Mouse (Mus musculus) olfactory bulb, adult 2 months (tissue): ENCODE results near the gene Tmem120a. TPM values are rescaled to one million over a fixed set of nuclear protein-coding genes. Genes with fewer than 3 reads are reported as not detected.

Experiments used
- H3K27ac ChIP-seq: fragments of 200-500 bp; 2 replicates; pipeline ENCODE4 v1.5.1; 2012; ENCODE audit warnings: low read depth, low read length; ENCODE audit not compliant: insufficient read depth
- H3K4me1 ChIP-seq: fragments of 200-500 bp; 2 replicates; pipeline ENCODE4 v1.6.1; 2012; ENCODE audit warnings: low read length; ENCODE audit not compliant: control insufficient read depth, insufficient read depth
- H3K4me3 ChIP-seq: fragments of 200-500 bp; 2 replicates; pipeline ENCODE4 v1.5.1; 2012; ENCODE audit warnings: mild to moderate bottlenecking, low read depth, low read length, moderate library complexity; ENCODE audit not compliant: insufficient read depth
- CTCF ChIP-seq: fragments of 200-500 bp; IDR thresholded peaks from 2 replicates; pipeline ENCODE4 v1.5.1; 2012; ENCODE audit warnings: low read depth, mild to moderate bottlenecking, low read length, moderate library complexity; ENCODE audit not compliant: insufficient read depth
- POLR2A ChIP-seq: fragments of 200-500 bp; IDR thresholded peaks from 2 replicates; pipeline ENCODE4 v1.6.1; 2012; ENCODE audit warnings: mild to moderate bottlenecking, low read depth, low read length, moderate library complexity; ENCODE audit not compliant: insufficient read depth
- WGBS: fragments of 180-500 bp; shearing (Covaris S2); methylation state at CpG from one replicate; pipeline ENCODE4 v1.1.7; 2018; 5-methylcytosine and 5-hydroxymethylcytosine counted together
- polyA plus RNA-seq: library from polyadenylated mRNA; stranded (reverse); fragments of >200 nt; gene quantifications from 2 replicates; pipeline ENCODE4 v1.2.4, GENCODE M21; 2012; ENCODE audit warnings: low replicate concordance; ENCODE audit not compliant: missing spikeins, insufficient read depth, insufficient read length

Gene Tmem120a
- polyA plus RNA-seq, 1 experiment = not detected

DNA sequence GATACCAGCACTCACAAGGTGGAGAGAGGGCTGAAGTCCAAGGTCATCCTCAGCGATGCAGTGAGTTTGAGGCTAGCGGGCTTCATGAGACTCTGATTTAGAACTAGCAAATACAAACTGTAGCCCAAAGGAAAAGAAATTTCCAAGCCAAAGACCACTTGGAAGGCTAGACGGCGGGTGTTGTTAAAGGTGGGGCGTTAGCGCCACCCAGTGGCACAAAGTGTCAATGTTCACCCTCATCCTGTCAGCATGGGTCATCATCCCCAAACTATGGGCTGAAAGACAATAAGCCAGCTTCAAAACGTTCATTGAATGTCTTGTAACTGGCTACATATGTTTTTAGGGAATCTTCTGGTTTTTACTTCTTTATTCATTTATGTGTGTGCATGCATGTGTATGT, 19.3 kb upstream of the Tmem120a start:
- TF ChIP-seq CTCF = peak; percentile 72; the same call in 1 of the 2 replicates
- TF ChIP-seq POLR2A = no peak
- WGBS = under 1% methylated on average over 7 of the region's 7 CpGs
- Histone ChIP-seq H3K4me1 (no peaks in the 10 kb centered on the region), H3K4me3 (no peak overlapping the region), H3K27ac (no peak overlapping the region)

DNA sequence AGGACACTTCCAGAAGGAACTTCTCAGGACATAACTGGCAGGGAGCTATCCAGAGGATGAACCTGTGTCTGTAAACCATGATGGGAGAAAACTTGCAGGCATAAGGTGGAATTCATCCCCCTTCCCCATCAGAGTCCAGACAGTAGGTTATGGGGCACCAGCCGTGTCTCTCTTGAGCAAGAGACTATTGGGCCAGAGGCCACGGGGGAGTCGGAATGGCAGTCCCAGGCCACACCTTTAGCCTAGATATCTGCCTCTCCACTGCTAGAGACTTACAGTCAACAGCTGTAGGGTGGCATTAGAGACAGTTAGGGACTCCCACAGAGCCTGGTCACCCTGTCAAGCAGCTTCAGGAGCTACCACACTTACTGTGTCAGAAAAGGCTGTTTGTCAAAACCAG, 17.6 kb upstream of the Tmem120a start:
- no peak for TF ChIP-seq POLR2A
- no peak for TF ChIP-seq CTCF
- H3K4me1 ChIP-seq = no peaks in the 10 kb centered on the region
- H3K27ac ChIP-seq = no peak overlapping the region
- WGBS = 80% methylated on average over 3 of the region's 3 CpGs
- no peak overlapping the region for H3K4me3 ChIP-seq

DNA sequence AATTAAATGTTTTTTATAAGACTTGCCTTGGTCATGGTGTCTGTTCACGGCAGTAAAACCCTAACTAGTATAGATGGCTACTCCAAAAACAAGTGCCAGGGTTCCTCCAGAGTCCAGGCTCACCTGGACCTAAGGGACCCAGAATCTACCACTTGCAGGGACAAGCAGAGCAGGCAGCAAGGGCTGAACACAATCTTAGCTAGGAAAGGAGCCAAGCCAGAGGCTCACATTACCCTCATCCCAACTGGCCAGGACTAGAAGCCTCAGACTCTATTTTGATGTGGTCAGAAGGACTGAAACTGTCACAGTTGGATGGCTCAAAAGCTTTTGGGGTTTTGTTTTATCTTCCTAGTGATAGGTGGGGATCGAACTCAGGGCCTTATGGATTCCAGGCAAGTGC, 7.3 kb upstream of the Tmem120a start:
- Histone ChIP-seq H3K4me3 (no peak overlapping the region), H3K27ac (no peak overlapping the region), H3K4me1 (no peaks in the 10 kb centered on the region)
- 74% methylated on average over 2 of the region's 2 CpGs for WGBS
- no peak for TF ChIP-seq POLR2A

DNA sequence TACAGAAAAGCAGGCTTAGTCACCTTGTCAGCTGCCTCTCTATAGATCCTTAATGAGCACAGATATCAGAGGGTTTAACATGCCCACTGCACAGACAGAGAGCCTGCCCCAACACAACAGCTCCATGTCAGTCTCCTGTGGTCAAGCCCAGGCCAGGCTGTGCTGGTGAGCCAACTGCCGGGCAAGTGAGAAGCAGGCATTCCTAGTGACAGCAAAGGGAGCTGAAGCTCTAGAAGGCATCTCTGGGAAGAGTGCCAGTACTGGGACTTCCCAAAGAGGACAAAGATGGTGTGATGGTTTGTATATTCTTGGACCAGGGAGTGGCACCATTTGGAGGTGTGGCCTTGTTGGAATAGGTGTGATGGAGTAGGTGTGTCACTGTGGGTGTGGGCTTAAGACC, 6.8 kb upstream of the Tmem120a start:
- TF ChIP-seq POLR2A (no peak), CTCF (no peak)
- WGBS = 64% methylated on average over 1 of the region's 1 CpGs
- no peak overlapping the region for H3K27ac ChIP-seq
- H3K4me1 ChIP-seq = no peaks in the 10 kb centered on the region
- H3K4me3 ChIP-seq = no peak overlapping the region

DNA sequence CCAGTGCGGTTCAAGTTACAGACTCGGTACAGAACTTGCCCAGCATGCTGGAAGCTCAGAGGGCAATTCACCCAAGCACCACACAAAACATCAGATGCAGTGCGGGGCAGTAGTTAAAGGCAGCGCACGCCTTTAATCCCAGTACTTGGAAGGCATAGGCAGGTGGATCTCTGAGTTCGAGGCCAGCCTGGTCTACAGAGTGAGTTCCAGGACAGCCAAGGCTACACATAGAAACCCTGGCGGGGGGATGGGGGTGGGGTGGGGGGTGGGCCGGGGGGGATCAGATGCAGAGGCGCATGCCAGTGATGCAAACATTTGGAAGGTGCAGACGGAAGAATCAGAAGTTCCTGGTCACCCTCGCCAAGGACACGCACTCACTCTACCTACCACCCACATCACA, 494 bp upstream of the Tmem120a start:
- peaks cover 8% of the 10 kb centered on the region for H3K4me1 ChIP-seq
- no peak overlapping the region for H3K27ac ChIP-seq
- peak overlapping the region; percentile 66 for H3K4me3 ChIP-seq
- no peak for TF ChIP-seq CTCF
- TF ChIP-seq POLR2A = no peak
- 19% methylated on average over 12 of the region's 12 CpGs for WGBS

DNA sequence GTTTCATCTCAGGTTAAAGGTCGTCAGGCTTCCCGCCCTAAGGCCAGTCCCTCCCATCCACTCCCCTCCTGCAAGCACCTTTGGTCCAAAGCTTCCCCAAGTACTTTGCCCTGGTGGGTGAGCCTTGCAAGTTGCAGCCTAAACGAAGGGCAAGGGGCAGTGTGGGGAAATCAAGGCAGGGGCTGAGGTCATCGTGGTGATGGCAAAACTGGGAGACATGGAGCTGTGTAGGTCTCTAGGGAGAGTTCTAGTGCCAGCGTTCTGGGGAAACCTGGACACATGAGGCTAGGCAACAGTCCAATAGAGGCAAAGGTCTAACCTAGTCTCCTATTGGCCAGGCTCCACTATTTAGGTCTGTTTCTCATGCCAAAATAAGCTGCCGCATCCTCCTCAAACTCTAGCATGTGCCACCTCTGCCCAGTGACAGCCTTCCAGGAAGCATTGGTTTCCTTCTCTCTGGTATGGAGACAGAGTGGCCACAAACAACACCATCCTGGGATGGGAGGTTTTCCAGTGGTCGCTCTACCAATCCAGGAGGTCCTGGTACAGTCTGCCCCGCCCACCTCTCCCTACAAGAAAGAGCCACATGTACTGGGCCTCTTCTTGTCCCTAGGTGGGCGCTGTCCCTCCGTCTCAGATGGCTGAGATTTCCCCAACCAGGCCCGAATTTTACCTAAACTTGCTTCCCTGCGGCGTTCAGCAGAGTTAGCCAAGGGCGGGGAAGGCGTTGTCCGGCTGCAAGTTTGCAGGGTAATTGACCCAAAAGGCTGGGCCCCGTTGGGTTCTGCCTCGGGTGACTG, 1.1 kb downstream of the Tmem120a start:
- peak overlapping the region; percentile 66 for H3K4me3 ChIP-seq
- TF ChIP-seq POLR2A (no peak), CTCF (no peak)
- peaks cover 8% of the 10 kb centered on the region for H3K4me1 ChIP-seq
- WGBS = 27% methylated on average over 18 of the region's 18 CpGs
- H3K27ac ChIP-seq = no peak overlapping the region

DNA sequence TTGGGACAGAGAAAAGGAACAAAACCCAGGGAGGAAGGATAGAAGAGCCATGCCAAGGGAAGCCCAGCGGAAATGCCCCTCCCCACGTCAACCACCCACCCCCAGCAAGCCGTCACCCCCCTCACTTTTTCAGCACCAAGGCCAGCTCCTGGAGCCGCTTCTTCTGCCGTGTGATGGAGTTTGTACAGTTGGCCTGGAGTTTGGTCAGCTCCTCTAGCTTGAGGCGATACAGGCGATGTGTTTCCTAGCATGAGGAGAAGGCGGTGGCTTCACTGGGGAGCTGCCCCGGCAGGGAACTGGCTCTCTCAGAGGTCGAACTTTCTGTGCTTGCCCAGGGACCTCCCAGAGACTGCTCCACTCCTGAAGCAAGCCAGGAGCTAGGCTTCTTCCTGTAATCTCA, 2.1 kb downstream of the Tmem120a start:
- TF ChIP-seq CTCF = no peak
- H3K4me1 ChIP-seq = peaks cover 8% of the 10 kb centered on the region
- 68% methylated on average over 10 of the region's 10 CpGs for WGBS
- H3K27ac ChIP-seq = no peak overlapping the region
- H3K4me3 ChIP-seq = no peak overlapping the region

DNA sequence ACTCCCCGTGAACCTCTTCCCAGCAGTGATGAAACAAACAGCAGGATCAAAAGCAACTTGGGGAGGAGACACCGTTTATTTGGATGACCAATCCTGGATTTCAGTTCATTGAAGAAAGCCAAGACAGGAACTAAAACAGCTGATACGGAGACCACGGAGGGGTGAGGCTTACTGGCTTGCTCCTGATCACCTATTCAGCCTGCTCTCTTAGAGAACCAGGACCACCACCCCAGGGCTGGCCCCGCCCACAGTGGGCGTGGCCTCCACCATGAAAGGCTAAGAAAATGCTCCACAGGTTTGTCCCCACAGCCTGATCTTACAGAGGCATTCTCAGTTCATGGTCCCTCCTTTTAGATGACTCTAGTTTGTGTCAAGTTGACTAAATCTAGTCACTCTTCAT, 6.0 kb downstream of the Tmem120a start:
- TF ChIP-seq POLR2A = no peak
- TF ChIP-seq CTCF = no peak
- Histone ChIP-seq H3K4me1 (peaks cover 1% of the 10 kb centered on the region), H3K4me3 (no peak overlapping the region), H3K27ac (no peak overlapping the region)
- 38% methylated on average over 6 of the region's 6 CpGs for WGBS

DNA sequence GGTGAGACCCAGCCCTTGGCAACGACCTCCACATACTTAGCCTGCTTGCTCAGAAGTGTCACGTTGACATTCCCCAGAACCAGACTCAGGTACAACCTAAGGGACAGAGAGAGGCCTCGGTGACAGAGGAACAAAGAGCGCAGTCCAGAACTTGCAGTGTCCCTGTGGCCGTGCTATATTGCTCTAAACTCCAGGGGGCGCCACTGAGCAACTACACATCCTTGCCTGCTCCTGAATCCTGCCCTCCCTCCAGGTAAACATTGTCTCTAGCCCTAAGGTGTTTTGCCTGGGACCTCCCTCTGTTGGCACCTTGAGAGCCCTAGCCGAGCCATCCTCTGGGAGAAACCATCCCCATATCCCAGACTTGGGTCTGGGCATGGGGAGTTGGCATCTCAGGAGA, 7.1 kb downstream of the Tmem120a start:
- H3K4me3 ChIP-seq = no peak overlapping the region
- 83% methylated on average over 7 of the region's 7 CpGs for WGBS
- no peak overlapping the region for H3K27ac ChIP-seq
- no peaks in the 10 kb centered on the region for H3K4me1 ChIP-seq
- peak; percentile 46; the same call in 1 of the 2 replicates for TF ChIP-seq CTCF
- no peak for TF ChIP-seq POLR2A
